Mouse (Mus musculus): ENCODE results near the gene Capn7.

- TF ChIP-seq ZNF384 (IDR thresholded peaks at IDR 0.05; ENCODE audit: low read depth, low read length) = no peak
- TF ChIP-seq CTCF (IDR thresholded peaks at IDR 0.05 in 2 of 3, conservative IDR thresholded peaks at IDR 0.05 in 1 of 3; ENCODE audit: control insufficient read depth in 1 of 3, insufficient read depth in 1 of 3, low read depth in 2 of 3, low read length in 3 of 3, poor library complexity in 1 of 3, severe bottlenecking in 1 of 3) = no peak
- TF ChIP-seq GATA1 (IDR thresholded peaks at IDR 0.05; ENCODE audit: low read depth, low read length) = peak; percentile 50; the same call in 1 of the 2 replicates
- TF ChIP-seq EP300 (IDR thresholded peaks at IDR 0.05; ENCODE audit: low read depth in 1 of 2, low read length in 2 of 2) = peak in 1 of 2 experiments; percentile 67; a peak in 3 of 4 replicates
- TF ChIP-seq E2F4 (IDR thresholded peaks at IDR 0.05; ENCODE audit: borderline replicate concordance, low read depth, low read length) = no peak
- TF ChIP-seq KAT2A (conservative IDR thresholded peaks at IDR 0.05; ENCODE audit: low read depth, low read length) = no peak
- no peak for TF ChIP-seq BHLHE40 (IDR thresholded peaks at IDR 0.05; ENCODE audit: borderline replicate concordance, low read depth, low read length)
- no peak for TF ChIP-seq SIN3A (IDR thresholded peaks at IDR 0.05; ENCODE audit: low read length)
- TF ChIP-seq POLR2A (IDR thresholded peaks at IDR 0.05; ENCODE audit: control insufficient read depth in 1 of 2, insufficient read depth in 1 of 2, low read depth in 1 of 2, low read length in 2 of 2, poor library complexity in 1 of 2) = no peak
- TF ChIP-seq RAD21 (IDR thresholded peaks at IDR 0.05; ENCODE audit: low read depth, low read length) = no peak
- no peak for TF ChIP-seq MAFK (IDR thresholded peaks at IDR 0.05; ENCODE audit: borderline replicate concordance, low read depth, low read length)
- TF ChIP-seq MYB (IDR thresholded peaks at IDR 0.05; ENCODE audit: low read depth, low read length) = no peak
Observed at GRCm38 (mm10) chr14:31403995-31404394, 67.6 kb downstream of the Capn7 start.

Measured in MEL (cell line).